Mouse (Mus musculus) heart, postnatal 36 days (tissue): ENCODE data around the gene Gorasp1. TPM values are rescaled to one million over a fixed set of nuclear protein-coding genes. Genes with fewer than 3 reads are reported as not detected.
A peak's percentile ranks its signal among the peaks of the same experiment; 100 is the strongest.

Experiments
- DNase-seq, 2 experiments: peaks; one replicate each; pipeline ENCODE4 v3.0.0; 2021 to 2022
- intact Hi-C: fragments of 180-260 bp; cut with DNase I; formaldehyde crosslinking; loops from one replicate; pipeline ENCODE4 v1.15.1; 2025
- total RNA-seq, 2 experiments: library from RNA; stranded (reverse); gene quantifications; 2 replicates each; pipeline ENCODE4 v1.2.3; 2021

Gene Gorasp1
- total RNA-seq, 2 experiments from 2014 or later: 30.2 to 30.6 TPM

- intact Hi-C loops: no loop called here
These were observed 2.3 kb upstream of the Gorasp1 start for GRCm38 (mm10) chr9:119939646-119940045.

DNA sequence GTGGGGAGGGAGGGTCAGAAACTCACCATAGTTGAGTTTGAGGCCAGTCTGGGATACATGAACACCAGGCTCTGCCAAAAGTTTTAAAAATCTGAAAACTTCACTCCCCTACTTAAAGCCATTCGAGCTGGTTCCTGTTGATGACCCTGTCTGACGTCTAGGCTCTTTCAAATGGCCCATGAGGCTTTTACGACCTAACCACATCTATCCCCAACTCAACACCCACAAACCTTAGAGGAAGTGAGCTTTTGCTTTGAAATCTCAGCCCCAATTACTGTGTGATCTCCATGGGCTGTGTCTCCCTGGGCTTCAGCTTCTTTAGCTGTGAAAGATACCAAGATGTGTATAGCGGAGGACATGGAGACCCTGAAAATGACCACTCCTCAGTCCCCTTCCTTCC lies 1.1 kb upstream of the Gorasp1 start:
- intact Hi-C loops: no loop called here

More at GRCm38 (mm10) chr9:119939646-119940045, 2.3 kb upstream of the Gorasp1 start:
- no peak for DNase-seq

GRCm38 (mm10) chr9:119933675-119934074 lies 3.7 kb downstream of the Gorasp1 start:
- no peak for DNase-seq
- intact Hi-C loops: loop anchor here (2.0 kb wide), 1 partner anchor 37 kb away; no protein-coding TSS in a partner anchor

More for the DNA sequence above, 1.1 kb upstream of the Gorasp1 start:
- no peak for DNase-seq

- intact Hi-C loops: no loop called here
- DNase-seq: no peak
These were observed 5.0 kb downstream of the Gorasp1 start for GRCm38 (mm10) chr9:119932358-119932757.

DNA sequence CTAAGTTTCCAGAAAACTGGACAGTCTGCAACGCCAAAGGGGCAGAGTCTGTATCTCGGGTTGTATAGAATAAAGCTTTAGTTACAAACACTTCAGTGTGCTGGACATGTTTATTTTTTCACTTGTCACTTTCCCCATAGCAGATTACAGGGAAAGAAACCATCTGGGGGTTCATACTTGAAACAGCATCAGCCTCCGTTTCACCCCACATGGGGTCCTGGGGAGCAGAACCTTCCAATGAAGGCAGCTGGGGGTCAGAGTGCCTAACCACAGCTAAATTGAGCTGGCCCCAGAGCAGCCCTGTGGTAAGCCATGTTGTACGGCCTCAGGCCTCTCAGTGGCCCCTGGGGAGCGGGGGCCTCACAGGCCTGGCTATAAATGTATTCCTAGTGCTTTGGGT lies 10.9 kb downstream of the Gorasp1 start:
- DNase-seq: no peak
- intact Hi-C loops: no loop called here

DNA sequence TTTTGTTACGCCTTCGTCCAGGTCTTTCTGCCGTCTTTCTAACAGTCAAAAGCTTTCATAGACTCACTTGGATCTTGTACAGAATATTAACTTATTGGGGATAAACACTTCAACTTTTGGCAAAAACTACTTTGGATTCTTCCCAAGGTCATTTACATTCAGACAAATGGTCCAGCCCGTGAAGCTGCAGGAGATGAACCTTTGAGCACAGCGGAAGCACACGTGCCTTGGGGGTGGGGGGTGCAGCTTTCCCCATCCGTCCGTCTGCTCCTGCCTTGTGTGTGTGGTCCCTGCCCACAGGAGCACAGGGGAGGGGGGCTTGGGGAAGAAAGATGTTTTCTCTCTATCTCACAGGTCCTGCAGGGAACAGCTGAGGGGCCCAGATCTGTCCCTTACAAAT lies 11.6 kb downstream of the Gorasp1 start:
- intact Hi-C loops: no loop called here
- DNase-seq: no peak

DNA sequence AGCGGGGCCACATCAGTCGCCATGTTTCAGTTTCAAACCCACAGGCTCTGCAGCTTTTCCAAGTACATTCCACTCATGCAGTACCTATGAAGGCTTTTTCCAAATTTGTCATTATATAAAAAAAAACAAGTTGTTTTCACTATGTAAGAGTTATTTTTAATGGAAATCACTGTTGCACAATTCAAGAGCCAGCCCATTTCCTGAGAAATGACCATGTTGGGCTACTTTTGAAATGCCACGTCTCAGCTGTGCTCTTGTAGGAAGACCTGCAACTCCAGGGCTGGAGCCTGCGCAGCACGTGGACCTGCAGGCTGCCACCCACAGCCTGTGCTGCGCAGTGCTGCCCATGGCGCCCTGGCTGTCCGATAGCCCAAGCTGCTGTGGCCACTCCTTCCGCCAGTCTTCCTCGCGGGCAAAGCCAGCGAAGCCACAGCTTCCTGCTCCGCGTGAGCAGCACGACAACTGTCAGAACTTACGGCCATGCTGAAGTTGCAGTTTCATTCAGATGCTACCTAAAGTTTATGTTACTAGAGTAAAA lies 12.2 kb downstream of the Gorasp1 start:
- intact Hi-C loops: no loop called here
- DNase-seq: peak in 1 of 2 experiments; percentile 14

DNA sequence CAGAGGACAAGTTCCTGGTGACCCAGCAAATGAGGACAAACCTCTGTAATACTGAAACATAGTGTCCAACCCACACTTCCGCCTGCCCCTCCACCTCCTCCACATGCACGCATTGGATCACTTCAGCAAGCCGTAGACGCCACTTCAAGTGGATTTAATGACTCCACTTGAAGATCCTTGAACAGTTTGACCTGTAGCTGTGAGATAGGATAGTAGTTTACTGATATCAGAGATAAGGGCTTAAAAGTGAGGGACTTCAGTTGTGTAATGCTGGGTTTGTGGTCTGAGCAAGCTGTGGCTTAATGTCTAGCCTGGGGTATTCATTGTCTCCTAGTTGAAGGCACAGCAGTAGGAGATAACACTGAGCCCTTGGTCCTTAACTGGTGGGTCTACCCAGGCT lies 13.9 kb downstream of the Gorasp1 start:
- no peak for DNase-seq
- intact Hi-C loops: no loop called here

GRCm38 (mm10) chr9:119919858-119920257 lies 17.5 kb downstream of the Gorasp1 start:
- intact Hi-C loops: no loop called here
- no peak for DNase-seq

DNA sequence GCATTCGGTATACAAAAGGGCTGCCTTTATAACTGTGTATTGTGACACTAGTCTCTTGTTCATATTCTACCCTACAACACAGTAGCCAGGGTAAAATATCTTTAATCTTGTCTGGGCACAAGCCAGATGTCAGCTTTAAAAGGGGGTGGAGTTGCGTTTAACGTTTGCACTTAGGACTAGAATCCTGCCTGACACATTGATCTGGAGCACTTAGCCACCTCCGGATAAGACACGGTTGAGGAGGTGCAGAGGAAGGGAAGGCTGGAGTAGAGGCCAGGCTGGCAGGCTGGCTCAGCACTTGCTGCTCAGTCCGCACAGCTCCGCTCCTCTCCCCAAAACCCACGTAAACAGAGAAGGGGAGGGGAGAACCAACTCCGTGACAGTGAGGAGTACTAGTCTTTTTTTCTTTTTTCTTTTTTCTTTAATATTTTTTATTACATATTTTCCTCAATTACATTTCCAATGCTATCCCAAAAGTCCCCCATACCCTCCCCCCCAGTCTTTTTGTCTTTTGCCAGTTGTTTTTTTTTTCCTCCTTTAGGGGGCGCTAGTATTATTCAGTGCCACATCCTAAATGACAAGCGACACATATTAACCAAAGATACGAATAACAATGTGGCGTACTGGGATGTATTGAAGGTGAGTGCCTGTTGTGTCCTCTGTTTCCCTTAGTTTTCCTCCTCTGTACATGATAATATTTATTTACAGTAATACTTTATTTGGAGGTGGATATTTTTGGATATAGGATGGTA lies 24.1 kb downstream of the Gorasp1 start:
- intact Hi-C loops: loop anchor here (5.0 kb wide), 2 partner anchors 99 to 159 kb away; no protein-coding TSS in a partner anchor
- DNase-seq: no peak

DNA sequence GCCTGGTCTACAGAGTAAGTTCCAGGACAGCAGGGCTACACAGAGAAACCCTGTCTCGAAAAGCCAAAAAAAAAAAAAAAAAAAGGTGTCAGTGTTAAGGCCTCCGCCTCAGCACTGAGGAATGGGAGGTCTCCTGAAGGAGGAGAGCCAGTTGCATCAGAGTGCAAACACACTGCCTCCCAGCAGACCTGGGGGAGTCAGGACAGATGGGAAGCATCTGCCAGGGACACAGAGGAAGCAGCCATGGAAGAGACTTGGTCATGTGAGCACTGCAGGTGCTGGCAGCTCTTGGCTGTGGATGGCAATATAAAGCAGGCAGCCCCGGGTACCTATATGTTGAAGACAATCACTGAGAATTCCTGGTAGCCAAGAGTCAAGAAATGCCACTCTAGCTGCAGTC lies 27.4 kb downstream of the Gorasp1 start:
- intact Hi-C loops: loop anchor here (5.0 kb wide), 2 partner anchors 102 to 162 kb away; no protein-coding TSS in a partner anchor
- no peak for DNase-seq

DNA sequence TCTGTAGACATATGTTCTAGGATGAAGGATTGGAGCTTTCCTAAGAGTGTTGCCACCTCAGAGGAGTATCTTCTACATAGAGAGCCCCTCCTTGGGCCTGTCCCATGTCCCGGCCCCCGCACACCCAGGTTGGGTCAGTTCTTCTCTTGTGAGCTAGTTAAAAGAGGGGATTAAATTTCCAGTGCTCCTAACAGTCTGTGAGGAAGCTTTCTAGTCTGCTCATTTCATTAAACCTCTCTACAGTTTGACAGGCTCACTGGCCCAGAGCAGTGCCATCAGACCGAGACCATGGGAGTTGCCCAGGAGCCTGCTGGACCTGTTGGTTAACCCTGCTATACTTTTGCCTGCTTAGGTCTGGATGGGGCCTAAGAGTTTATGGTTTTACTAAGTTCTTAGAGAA lies 28.7 kb downstream of the Gorasp1 start:
- intact Hi-C loops: no loop called here

GRCm38 (mm10) chr9:119902410-119903151 lies 34.8 kb downstream of the Gorasp1 start:
- intact Hi-C loops: no loop called here
- no peak for DNase-seq

More for the DNA sequence above, 28.7 kb downstream of the Gorasp1 start:
- DNase-seq: no peak

DNA sequence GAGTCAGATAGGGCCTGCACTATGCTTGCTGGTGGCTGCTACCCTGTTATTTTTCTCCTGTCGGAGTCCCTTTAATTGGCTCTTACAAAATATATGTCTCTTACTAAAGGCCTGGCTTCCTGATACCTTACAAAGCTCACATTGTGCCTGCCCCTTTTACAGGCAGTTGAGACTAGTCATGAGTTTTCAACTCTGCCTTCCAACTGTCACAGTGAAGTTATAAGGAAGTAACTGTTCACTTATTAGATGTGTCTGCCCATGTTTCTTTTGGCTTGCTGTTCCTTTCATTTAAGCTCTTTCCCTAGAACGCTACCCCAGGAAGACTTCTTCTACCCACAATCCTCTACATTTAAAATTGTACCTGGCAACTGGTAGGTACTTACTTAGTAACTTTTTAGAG lies 37.9 kb downstream of the Gorasp1 start:
- DNase-seq: no peak
- intact Hi-C loops: loop anchor here (5.0 to 10.0 kb wide), 3 partner anchors 315 to 985 kb away; partner anchors contain the start of gene Myd88

DNA sequence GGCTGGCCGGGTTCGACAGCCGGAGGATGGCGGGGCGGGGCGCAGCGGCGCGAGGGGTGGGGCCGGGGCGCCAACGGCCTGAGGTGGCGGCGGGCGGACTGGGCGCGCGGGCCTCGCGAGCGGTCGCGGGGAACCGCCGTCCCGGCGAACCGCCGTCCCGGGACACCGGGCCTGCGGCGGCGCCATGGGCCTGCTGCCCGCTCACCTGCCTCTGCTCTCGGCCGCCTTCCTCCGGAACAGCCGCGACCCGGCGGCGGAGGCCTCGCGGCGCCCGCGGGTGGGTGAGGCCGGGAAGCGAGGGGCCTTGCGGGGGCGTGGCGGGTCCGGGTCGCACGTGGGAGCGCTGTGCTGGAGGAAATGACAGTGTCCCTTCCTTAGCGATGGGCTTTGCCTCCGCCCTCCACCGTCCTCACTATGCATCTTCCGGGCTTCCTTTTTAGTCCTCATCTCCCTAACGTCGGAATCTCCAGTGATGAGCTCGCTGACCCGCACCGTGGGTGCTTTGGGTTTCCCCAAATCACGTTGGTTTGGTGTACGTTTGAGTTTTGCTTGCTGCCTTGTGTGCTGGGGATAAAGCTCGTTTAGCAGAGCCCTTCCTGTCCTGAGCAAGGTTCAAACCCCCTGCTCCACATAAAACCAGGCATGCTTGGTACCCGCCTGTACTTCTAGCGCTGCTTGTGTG lies 42.2 kb downstream of the Gorasp1 start:
- intact Hi-C loops: loop anchor here (5.0 to 10.0 kb wide), 3 partner anchors 310 to 980 kb away; partner anchors contain the start of gene Myd88

DNA sequence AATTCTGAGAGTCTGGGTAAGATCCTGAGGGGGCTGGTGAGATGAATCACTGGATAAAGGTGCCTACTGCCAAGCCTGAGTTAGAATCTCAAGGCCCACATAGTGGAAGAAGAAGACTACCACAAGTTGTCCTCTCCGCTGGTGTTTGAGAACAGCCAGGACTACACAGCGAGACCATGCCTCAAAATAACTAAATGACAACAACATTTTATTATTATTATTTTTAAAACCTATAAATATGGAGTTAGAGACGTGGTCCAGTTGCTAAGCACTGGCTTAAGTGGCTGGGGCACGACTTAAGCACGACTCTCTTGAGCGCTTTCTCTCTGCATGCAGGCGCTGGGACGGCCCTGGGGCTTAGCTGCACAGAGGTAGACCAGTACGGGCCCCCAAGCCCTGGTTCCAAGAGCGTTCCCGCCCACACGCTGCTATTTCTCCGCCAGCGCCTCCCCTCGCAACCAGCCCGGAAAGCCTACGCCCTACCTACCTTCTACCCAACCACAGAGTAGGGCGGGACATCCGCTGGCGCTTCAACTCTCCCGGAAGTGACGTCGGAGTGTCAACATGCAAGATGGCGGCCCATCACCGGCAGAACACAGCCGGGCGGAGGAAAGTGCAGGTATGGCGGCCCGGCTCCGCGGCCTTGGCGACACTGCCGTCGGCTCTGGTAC lies 42.9 kb downstream of the Gorasp1 start, which contains the start of gene Wdr48:
Gene Wdr48 (plus strand): TSS at position 540 of the 671 bp plus-strand sequence.
- DNase-seq: peak; percentile 96 to 97
- intact Hi-C loops: loop anchor here (5.0 to 10.0 kb wide), 4 partner anchors 102 to 980 kb away; partner anchors contain the start of gene Myd88

More for the DNA sequence above, 42.2 kb downstream of the Gorasp1 start:
- DNase-seq: no peak

- intact Hi-C loops: loop anchor here (5.0 to 10.0 kb wide), 3 partner anchors 102 to 979 kb away; no protein-coding TSS in a partner anchor
- no peak for DNase-seq
These were observed 43.5 kb downstream of the Gorasp1 start for GRCm38 (mm10) chr9:119893881-119894280.

GRCm38 (mm10) chr9:119890692-119891091 lies 46.7 kb downstream of the Gorasp1 start:
- no peak for DNase-seq
- intact Hi-C loops: loop anchor here (1.0 to 10.0 kb wide), 5 partner anchors 98 to 976 kb away; no protein-coding TSS in a partner anchor

DNA sequence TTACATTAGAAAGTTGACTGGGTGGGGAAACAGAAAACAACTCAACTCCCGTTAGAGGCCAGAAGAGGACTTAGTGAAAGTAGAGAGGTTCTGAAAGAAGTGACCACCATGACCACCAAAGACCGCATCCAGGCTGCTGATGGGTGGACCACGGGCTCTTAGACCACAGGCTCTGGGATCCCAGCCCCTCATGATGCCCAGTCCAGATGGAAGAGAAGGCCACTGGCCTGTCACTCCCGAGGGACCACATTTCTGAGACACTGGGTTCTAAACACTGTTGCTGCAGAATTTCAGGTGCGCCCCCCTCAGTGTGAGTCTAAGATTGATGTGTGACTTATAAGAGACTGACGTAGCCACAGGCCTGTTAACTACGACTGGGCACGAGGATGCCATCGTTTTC lies 47.9 kb downstream of the Gorasp1 start:
- intact Hi-C loops: no loop called here

DNA sequence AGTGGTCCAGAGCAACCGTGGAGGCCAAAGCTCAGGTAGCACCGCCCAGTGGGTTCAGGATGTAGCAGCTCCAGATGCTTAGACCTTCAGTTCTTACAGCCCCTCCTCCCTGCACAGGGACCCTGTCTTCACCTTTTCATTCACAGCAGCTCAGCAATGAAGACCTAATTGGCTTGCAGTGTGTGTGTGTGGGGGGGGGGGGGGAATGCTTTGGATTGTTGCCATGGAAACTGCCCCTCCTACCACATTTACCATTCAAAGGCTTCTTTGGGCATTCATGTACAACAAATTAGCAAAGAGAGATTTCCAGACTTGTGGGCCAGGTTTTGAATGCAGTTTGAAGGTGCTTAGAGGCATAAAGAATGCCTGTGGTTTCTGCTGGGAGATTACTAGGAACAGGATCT lies 48.5 kb downstream of the Gorasp1 start:
- intact Hi-C loops: no loop called here
- no peak for DNase-seq

More for the DNA sequence above, 47.9 kb downstream of the Gorasp1 start:
- no peak for DNase-seq
